Mouse (Mus musculus) CD8-positive naive resting alpha-beta T cell, adult 2 months (primary cell): ENCODE data around the gene Clba1.

Source experiments
- DNase-seq, 2 experiments: peaks; one replicate each; pipeline ENCODE4 v3.0.0; 2022; ENCODE audit warnings: low read depth in 2 of 2, low spot score in 2 of 2

Clba1 gene

GRCm38 (mm10) chr12:112849235-112850022 is 40.7 kb downstream of the Clba1 start:
- peak in 1 of 2 experiments; percentile 21 for DNase-seq

- DNase-seq, result no peak
Measured at GRCm38 (mm10) chr12:112850344-112850743, 41.6 kb downstream of the Clba1 start.

DNA sequence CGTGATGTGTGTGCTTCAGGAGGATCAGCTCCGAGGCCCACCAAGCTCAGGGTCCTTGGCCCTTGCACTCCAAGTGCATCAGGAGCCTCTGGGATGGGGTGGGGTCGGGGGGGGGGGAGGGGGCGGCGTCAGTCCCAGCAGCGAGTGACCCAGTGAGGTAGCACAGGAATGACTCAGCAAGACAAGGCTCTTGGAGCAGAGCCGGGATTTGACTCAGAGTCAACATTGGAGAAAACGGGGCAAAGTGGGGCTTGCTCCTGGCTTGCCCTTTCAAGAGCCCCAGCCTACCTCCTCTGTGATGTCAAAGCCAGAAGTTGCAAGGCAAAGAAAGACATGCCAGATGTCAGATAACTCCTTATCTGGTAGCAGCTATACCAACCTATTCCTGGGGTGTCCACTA is 42.4 kb downstream of the Clba1 start:
- DNase-seq, result no peak

GRCm38 (mm10) chr12:112853050-112853729 is 44.5 kb downstream of the Clba1 start:
- DNase-seq, result no peak

DNA sequence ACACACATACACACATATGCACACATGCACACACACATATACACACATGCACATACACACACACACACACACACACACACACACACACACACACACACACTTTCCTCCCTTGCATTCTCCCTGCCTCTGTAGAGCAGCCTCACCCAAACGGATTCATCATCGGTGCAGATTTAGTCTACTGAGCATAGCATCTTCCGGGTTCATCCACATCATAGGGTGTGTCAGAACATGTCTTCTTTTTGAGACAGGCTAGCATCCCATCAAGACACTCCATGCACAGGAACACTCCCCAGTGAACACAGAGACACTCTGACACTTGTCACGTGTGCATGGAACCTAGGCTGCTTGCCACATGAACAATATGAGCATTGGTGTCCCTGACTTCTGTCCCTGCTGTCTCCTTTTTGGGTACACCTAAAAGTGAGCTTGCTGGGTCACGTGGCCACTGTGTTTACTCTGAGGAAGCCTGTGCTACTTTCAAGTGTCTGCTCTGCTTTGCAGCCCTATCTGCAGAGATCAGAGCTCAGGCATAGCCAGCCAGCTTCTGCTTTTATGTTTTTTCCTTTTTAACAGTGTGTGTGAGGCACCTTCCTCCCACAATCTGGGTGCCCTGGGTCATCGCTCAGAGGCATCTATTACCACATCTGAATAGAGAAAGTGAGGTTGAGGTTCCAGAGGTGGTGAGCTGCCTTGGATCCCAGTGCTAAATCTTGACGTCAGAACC is 46.0 kb downstream of the Clba1 start:
- DNase-seq, result peak; percentile 80 to 84

GRCm38 (mm10) chr12:112856338-112856737 is 47.6 kb downstream of the Clba1 start:
- no peak for DNase-seq

GRCm38 (mm10) chr12:112857021-112857925 is 48.5 kb downstream of the Clba1 start:
- no peak for DNase-seq

- no peak for DNase-seq
Measured at GRCm38 (mm10) chr12:112858581-112859336, 50.0 kb downstream of the Clba1 start.

DNA sequence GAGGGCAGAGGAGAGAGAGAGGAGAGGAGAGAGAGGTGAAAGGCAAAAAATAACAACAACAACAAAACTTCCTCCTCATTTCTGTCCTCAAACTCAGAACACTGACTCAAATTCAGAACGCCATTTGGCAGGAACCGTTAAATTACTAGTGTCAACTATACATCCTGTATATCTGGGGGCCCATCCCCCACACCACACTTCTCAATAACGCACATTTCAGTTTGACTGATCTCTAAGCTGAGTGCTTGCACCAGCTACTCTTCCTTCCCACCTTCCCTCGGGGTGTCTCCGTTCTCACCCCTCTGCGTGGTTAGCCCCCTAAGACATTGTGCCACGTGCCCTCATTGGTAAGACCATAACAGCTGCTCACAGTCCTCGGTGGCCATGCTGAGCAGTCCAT is 51.2 kb downstream of the Clba1 start:
- DNase-seq, result peak; percentile 75 to 87

GRCm38 (mm10) chr12:112860765-112861164 is 52.0 kb downstream of the Clba1 start:
- peak; percentile 80 to 83 for DNase-seq

DNA sequence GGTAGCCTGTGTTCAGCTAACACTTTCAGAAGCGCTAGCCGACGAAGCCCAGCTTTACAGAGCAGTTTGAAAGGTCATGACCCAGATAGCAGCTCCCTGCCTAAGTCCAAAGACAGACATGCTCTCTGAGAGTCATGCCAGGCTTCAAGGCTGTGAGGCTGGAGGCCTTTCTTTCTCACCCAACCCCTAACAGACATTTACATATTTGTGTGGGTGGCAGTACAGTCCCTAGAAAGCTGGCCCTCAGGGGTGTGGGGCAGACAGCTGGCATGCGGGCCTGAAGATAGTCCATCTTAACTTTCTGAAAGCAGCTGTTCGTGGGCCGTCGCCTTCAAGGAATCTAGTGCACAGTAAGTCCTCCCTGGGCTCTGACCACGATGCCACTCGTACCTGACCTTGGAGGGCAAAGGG is 53.2 kb downstream of the Clba1 start:
- DNase-seq, result no peak

DNA sequence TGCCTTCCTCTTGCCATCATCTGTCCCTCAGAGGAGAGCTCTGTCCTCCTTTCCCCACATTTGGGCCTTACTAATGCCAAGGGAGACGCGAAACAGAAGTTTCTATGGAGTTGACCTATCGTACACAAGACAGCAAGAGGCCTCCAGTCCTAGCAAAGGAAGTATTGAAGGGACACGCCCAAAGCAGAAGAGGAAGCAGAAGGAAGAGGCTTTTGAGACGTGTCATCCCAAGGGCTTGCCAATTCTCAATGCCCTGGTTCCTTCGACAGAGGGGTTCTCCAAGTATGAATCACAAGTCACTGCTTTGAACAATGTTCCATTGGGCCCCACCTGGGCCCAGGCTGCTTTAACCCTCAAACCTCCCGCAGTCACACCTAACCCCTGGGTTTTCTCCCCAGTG is 56.1 kb downstream of the Clba1 start:
- no peak for DNase-seq
